Mouse (Mus musculus): ENCODE results near the gene Krt4. TPM values are rescaled to one million over a fixed set of nuclear protein-coding genes. Genes with fewer than 3 reads are reported as not detected.

Gene Krt4
- polyA plus RNA-seq, 1 experiment: not detected

DNA sequence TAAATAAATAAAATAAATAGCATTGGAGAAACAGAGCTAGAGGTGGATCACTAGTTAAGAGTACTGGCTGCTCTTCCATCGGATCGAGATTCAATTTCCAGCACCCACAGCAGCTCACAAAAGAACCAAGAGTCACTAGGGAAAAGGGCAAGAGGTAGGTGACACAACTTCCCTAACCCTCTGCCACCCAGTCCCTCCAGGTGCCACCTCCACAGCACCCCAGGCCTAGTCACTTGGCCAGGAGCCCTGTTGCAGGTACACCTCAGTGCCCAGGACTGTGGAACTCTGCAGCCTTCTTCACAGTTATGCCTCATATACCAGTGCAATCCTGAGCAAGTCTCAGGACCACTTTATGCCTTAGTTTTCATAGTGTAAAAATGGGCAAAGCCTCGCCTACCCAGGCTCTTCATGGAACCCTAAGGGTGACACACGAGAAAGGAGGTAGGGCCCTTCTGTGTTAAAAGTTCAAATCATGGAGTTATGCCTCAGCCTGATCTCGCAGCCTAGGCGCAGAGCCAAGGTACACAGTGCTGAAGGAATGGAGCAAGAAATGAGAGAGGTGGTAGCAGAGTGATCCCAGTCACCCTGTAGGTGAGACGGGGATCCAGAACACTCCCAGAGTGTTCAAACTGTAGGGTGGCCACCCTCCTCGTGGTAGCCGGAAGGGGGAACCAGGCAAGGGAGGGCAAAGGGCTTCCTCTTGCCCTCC, 14.2 kb upstream of the Krt4 start:
- no peak overlapping the region for H3K4me3 ChIP-seq (ENCODE audit: insufficient read depth, low read length)
- TF ChIP-seq POLR2A (IDR thresholded peaks at IDR 0.05; ENCODE audit: borderline replicate concordance, low read depth, low read length) (no peak), CTCF (IDR thresholded peaks at IDR 0.05; ENCODE audit: low read depth, low read length) (no peak)
- no peaks in the 10 kb centered on the region for H3K4me1 ChIP-seq (ENCODE audit: control insufficient read depth, insufficient read depth, low read length)
- no peak overlapping the region for H3K27ac ChIP-seq (ENCODE audit: insufficient read depth, low read depth, low read length)

DNA sequence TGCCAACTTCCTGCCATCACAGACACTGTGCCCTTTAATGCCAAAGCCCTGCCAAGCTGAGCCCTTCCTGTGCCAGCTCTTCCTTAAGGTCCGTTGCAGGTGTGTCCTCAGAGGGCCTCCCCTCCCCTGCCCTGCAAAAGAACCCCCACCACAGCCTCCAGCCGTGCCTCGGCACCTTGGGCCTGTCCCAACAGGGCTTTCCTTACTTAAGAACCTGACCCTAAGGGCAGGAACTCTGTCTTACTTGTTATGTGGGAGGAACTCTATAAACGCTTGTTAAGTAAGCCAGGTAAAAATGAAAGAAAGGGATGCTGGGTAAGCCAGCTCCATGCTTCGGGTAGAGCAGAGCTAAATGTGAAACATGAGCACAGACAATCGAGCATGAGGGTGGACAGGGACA, 8.5 kb upstream of the Krt4 start:
- Histone ChIP-seq H3K4me3 (ENCODE audit: insufficient read depth, low read length) (no peak overlapping the region), H3K4me1 (ENCODE audit: control insufficient read depth, insufficient read depth, low read length) (no peaks in the 10 kb centered on the region), H3K27ac (ENCODE audit: insufficient read depth, low read depth, low read length) (no peak overlapping the region)
- TF ChIP-seq CTCF (IDR thresholded peaks at IDR 0.05; ENCODE audit: low read depth, low read length) (no peak), POLR2A (IDR thresholded peaks at IDR 0.05; ENCODE audit: borderline replicate concordance, low read depth, low read length) (no peak)

DNA sequence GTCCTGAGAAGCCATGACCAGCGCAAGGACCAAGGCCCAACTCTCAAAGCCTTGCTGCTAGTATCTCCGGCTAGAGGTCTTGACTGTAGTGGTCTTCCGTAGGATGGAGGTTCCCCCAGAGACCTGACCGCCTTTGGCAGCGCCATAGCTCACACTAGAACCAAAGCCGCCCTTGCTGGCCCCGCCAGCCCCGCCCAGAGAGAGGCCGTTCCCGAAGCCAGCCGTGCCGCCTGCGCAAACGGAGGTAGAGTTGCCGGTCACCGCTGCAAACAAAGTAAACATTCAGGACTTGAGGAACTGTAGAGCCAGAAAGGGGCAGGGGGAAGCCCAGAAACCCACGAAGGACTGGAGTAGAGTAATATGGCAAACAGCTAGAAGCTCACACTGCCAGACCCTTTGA, 5.1 kb upstream of the Krt4 start:
- Histone ChIP-seq H3K4me3 (ENCODE audit: insufficient read depth, low read length) (no peak overlapping the region), H3K27ac (ENCODE audit: insufficient read depth, low read depth, low read length) (no peak overlapping the region), H3K4me1 (ENCODE audit: control insufficient read depth, insufficient read depth, low read length) (no peaks in the 10 kb centered on the region)
- TF ChIP-seq CTCF (IDR thresholded peaks at IDR 0.05; ENCODE audit: low read depth, low read length) (no peak), POLR2A (IDR thresholded peaks at IDR 0.05; ENCODE audit: borderline replicate concordance, low read depth, low read length) (no peak)

DNA sequence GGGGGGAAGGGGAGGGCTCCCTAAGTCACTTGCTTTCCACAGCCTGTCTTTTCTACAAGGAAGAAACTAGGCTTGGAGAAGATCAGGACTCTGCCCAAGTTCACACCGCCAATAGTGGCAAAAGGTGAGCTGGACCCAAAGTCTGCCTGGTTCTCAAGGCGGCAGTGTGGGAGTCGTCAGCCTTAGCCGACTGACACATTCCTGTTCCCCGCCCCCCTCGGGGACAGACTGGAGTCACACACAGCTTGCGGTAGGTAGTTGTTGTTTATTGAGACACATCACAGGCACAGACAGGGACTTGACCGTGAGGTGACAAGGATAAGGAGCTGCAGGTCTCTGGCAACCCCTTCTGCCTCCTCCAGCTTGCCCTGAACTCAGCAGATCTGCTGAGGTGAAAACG, 4.6 kb upstream of the Krt4 start:
- Histone ChIP-seq H3K4me3 (ENCODE audit: insufficient read depth, low read length) (no peak overlapping the region), H3K4me1 (ENCODE audit: control insufficient read depth, insufficient read depth, low read length) (no peaks in the 10 kb centered on the region), H3K27ac (ENCODE audit: insufficient read depth, low read depth, low read length) (no peak overlapping the region)
- TF ChIP-seq CTCF (IDR thresholded peaks at IDR 0.05; ENCODE audit: low read depth, low read length): no peak
- TF ChIP-seq POLR2A (IDR thresholded peaks at IDR 0.05; ENCODE audit: borderline replicate concordance, low read depth, low read length): no peak

DNA sequence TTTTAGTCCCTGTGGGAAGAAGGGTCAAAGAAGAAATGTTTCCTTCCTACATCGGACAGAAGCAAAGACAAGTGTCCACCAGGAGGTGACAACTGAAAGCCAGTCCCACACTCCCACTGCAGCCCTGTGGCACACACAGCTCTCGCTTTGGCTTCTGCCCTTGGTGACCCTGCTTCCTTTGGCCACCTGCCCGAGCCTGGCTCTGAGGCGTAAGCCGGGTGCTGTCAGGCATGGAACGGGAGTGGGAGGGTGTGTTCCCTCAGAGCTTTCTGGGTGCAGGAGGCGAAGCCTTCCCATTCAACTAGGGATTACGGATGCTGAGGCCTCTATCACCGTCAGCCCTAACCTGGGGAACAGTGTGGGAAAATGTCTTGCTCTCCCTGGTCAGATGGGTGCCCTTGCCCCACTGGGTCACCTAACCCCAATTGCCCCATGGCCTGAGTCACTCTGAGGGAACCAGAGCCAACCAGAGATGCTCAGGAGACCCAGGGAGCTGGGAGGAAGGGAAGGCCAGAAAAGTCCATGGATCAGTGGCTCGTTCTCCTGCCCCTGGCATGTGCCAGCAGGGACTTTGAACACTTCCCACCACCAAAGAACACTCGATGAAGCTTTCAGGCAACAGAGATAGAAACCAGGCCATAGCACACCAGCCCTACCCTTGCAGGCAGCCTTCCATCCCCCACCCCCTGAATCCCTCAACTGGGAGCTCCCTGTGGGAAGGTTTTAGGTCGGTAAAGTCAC, 3.0 kb upstream of the Krt4 start:
- TF ChIP-seq CTCF (IDR thresholded peaks at IDR 0.05; ENCODE audit: low read depth, low read length): no peak
- TF ChIP-seq POLR2A (IDR thresholded peaks at IDR 0.05; ENCODE audit: borderline replicate concordance, low read depth, low read length): no peak
- Histone ChIP-seq H3K27ac (ENCODE audit: insufficient read depth, low read depth, low read length) (no peak overlapping the region), H3K4me3 (ENCODE audit: insufficient read depth, low read length) (no peak overlapping the region), H3K4me1 (ENCODE audit: control insufficient read depth, insufficient read depth, low read length) (no peaks in the 10 kb centered on the region)

- H3K27ac ChIP-seq (ENCODE audit: insufficient read depth, low read depth, low read length): no peak overlapping the region
- H3K4me1 ChIP-seq (ENCODE audit: control insufficient read depth, insufficient read depth, low read length): no peaks in the 10 kb centered on the region
- no peak overlapping the region for H3K4me3 ChIP-seq (ENCODE audit: insufficient read depth, low read length)
- no peak for TF ChIP-seq POLR2A (IDR thresholded peaks at IDR 0.05; ENCODE audit: borderline replicate concordance, low read depth, low read length)
- no peak for TF ChIP-seq CTCF (IDR thresholded peaks at IDR 0.05; ENCODE audit: low read depth, low read length)
Observed at GRCm38 (mm10) chr15:101925041-101925440, 506 bp upstream of the Krt4 start.

GRCm38 (mm10) chr15:101922296-101922695, 2.2 kb downstream of the Krt4 start:
- no peak overlapping the region for H3K4me3 ChIP-seq (ENCODE audit: insufficient read depth, low read length)
- no peak overlapping the region for H3K27ac ChIP-seq (ENCODE audit: insufficient read depth, low read depth, low read length)

DNA sequence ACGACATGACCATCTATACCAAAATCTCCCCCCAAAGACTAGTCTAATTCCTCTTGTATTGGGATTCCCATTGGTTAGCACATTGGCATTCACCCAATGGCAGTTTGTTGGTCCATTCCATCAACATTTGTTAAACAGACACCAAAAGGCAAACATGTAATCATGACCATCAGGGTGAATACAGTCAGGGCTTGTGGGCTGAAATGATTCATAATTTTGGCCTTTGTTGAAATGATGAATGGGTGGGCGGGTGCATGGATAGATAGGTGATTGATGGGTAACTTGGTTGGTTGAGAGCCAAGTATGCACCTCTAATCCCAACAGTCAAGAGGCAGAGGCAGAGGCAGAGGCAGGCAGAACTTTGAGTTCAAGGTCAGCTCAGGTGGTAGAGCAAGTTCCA, 8.5 kb downstream of the Krt4 start:
- Histone ChIP-seq H3K4me3 (ENCODE audit: insufficient read depth, low read length) (no peak overlapping the region), H3K27ac (ENCODE audit: insufficient read depth, low read depth, low read length) (no peak overlapping the region), H3K4me1 (ENCODE audit: control insufficient read depth, insufficient read depth, low read length) (no peaks in the 10 kb centered on the region)
- TF ChIP-seq POLR2A (IDR thresholded peaks at IDR 0.05; ENCODE audit: borderline replicate concordance, low read depth, low read length): no peak
- no peak for TF ChIP-seq CTCF (IDR thresholded peaks at IDR 0.05; ENCODE audit: low read depth, low read length)

More at GRCm38 (mm10) chr15:101922296-101922695, 2.2 kb downstream of the Krt4 start:
- TF ChIP-seq POLR2A (IDR thresholded peaks at IDR 0.05; ENCODE audit: borderline replicate concordance, low read depth, low read length): no peak
- H3K4me1 ChIP-seq (ENCODE audit: control insufficient read depth, insufficient read depth, low read length): no peaks in the 10 kb centered on the region

- no peak for TF ChIP-seq CTCF (IDR thresholded peaks at IDR 0.05; ENCODE audit: low read depth, low read length)
- TF ChIP-seq POLR2A (IDR thresholded peaks at IDR 0.05; ENCODE audit: borderline replicate concordance, low read depth, low read length): no peak
- Histone ChIP-seq H3K4me3 (ENCODE audit: insufficient read depth, low read length) (no peak overlapping the region), H3K27ac (ENCODE audit: insufficient read depth, low read depth, low read length) (no peak overlapping the region)
Observed at GRCm38 (mm10) chr15:101904849-101905248, 19.7 kb downstream of the Krt4 start.

More at GRCm38 (mm10) chr15:101904849-101905248, 19.7 kb downstream of the Krt4 start:
- no peaks in the 10 kb centered on the region for H3K4me1 ChIP-seq (ENCODE audit: control insufficient read depth, insufficient read depth, low read length)

Data from bone marrow macrophage, adult 2 months (primary cell).